Mouse (Mus musculus) CH12.LX (cell line): ENCODE results near the gene Mrps18b. TPM values are rescaled to one million over a fixed set of nuclear protein-coding genes. Genes with fewer than 3 reads are reported as not detected.
A peak's percentile ranks its signal among the peaks of the same experiment; 100 is the strongest.

ENCODE experiments used
- DNase-seq: peaks from one replicate; pipeline ENCODE4 v3.0.0-alpha.2; 2013; ENCODE audit errors: extremely low read depth
- H3K27ac ChIP-seq: 2 replicates; pipeline ENCODE4 v1.5.1; 2012; ENCODE audit warnings: low read depth, mild to moderate bottlenecking, control low read depth, moderate library complexity; ENCODE audit not compliant: insufficient read depth
- H3K27me3 ChIP-seq: replicated peaks from 2 replicates; pipeline ENCODE3; 2012; ENCODE audit warnings: inconsistent platforms
- H3K36me3 ChIP-seq, 2 experiments: replicated peaks in 1 of 2; 2 replicates each; pipeline versions ENCODE3 to v1.6.1; 2012; ENCODE audit warnings: inconsistent platforms in 1 of 2, low read length in 1 of 2, mild to moderate bottlenecking in 1 of 2, mixed read lengths in 1 of 2, moderate library complexity in 1 of 2; ENCODE audit not compliant: control insufficient read depth in 1 of 2, insufficient read depth in 1 of 2
- H3K4me1 ChIP-seq, 2 experiments: 2 replicates each; pipeline ENCODE4 v1.6.1; 2012; ENCODE audit warnings: inconsistent platforms in 1 of 2, moderate library complexity in 1 of 2; ENCODE audit not compliant: insufficient read depth in 2 of 2, control insufficient read depth in 1 of 2
- H3K4me2 ChIP-seq: 2 replicates; pipeline ENCODE4 v1.6.1; 2012; ENCODE audit warnings: low read depth, mild to moderate bottlenecking, control low read depth; ENCODE audit not compliant: poor library complexity, insufficient read depth, severe bottlenecking
- H3K4me3 ChIP-seq, 3 experiments: fragments of 150-350 bp in 1 of 3; sonication (generic) in 1 of 3; replicated peaks in 1 of 3; 2 replicates each; pipeline versions ENCODE3 to v1.5.1; 2011 to 2012; ENCODE audit warnings: low read depth in 2 of 3, low read length in 2 of 3, mild to moderate bottlenecking in 2 of 3, moderate library complexity in 2 of 3, control low read depth in 1 of 3, improper control_type of control experiment in 1 of 3, inconsistent platforms in 1 of 3, mixed read lengths in 1 of 3; ENCODE audit not compliant: poor library complexity in 1 of 3
- H3K79me2 ChIP-seq: replicated peaks from 2 replicates; pipeline ENCODE4 v1.6.1; 2012; ENCODE audit warnings: mild to moderate bottlenecking, moderate library complexity; ENCODE audit not compliant: control insufficient read depth, poor library complexity, insufficient read depth, severe bottlenecking; ENCODE audit errors: extremely low read depth
- H3K9ac ChIP-seq: 2 replicates; pipeline ENCODE4 v1.6.1; 2012; ENCODE audit warnings: low read depth, mild to moderate bottlenecking, control low read depth, moderate library complexity; ENCODE audit not compliant: insufficient read depth
- H3K9me3 ChIP-seq: replicated peaks from 2 replicates; pipeline ENCODE3; 2012; ENCODE audit warnings: low read length, inconsistent platforms, mixed read lengths
- BHLHE40 ChIP-seq: IDR thresholded peaks from 2 replicates; pipeline ENCODE4 v1.6.1; 2011; ENCODE audit warnings: mild to moderate bottlenecking, low read depth, low read length, improper control_type of control experiment
- CHD1 ChIP-seq: IDR thresholded peaks from 2 replicates; pipeline ENCODE4 v1.6.1; 2012; ENCODE audit warnings: low read depth, low read length, improper control_type of control experiment, inconsistent platforms
- CHD2 ChIP-seq: IDR thresholded peaks from 2 replicates; pipeline ENCODE4 v1.6.1; 2011; ENCODE audit warnings: low read length, improper control_type of control experiment
- CTCF ChIP-seq, 2 experiments: IDR thresholded peaks in 1 of 2; conservative IDR thresholded peaks in 1 of 2; 2 replicates each; pipeline ENCODE4 v1.5.1; 2011 to 2012; ENCODE audit warnings: low read depth in 2 of 2, low read length in 2 of 2, improper control_type of control experiment in 1 of 2, inconsistent platforms in 1 of 2, mild to moderate bottlenecking in 1 of 2, moderate library complexity in 1 of 2
- E2F4 ChIP-seq: IDR thresholded peaks from 2 replicates; pipeline ENCODE4 v1.6.1; 2011; ENCODE audit warnings: low read depth, low read length, improper control_type of control experiment; ENCODE audit not compliant: insufficient replicate concordance
- ELF1 ChIP-seq: IDR thresholded peaks from 2 replicates; pipeline ENCODE4 v1.6.1; 2014; ENCODE audit warnings: low read depth, mild to moderate bottlenecking, inconsistent platforms, low read length, improper control_type of control experiment
- EP300 ChIP-seq: IDR thresholded peaks from 2 replicates; pipeline ENCODE4 v1.6.1; 2011; ENCODE audit warnings: low read length, improper control_type of control experiment
- ETS1 ChIP-seq: conservative IDR thresholded peaks from 2 replicates; pipeline ENCODE4 v1.6.1; 2012; ENCODE audit warnings: low read depth, mild to moderate bottlenecking, inconsistent platforms, low read length, improper control_type of control experiment, moderate library complexity
- HCFC1 ChIP-seq: IDR thresholded peaks from 2 replicates; pipeline ENCODE4 v1.6.1; 2012; ENCODE audit warnings: low read depth, mild to moderate bottlenecking, inconsistent platforms, low read length, improper control_type of control experiment
- IRF4 ChIP-seq: IDR thresholded peaks from 2 replicates; pipeline ENCODE4 v1.6.1; 2014; ENCODE audit warnings: low read depth, mild to moderate bottlenecking, inconsistent platforms, low read length, improper control_type of control experiment
- KAT2A ChIP-seq: IDR thresholded peaks from 2 replicates; pipeline ENCODE4 v1.6.1; 2012; ENCODE audit warnings: low read length, improper control_type of control experiment, inconsistent platforms; ENCODE audit not compliant: insufficient replicate concordance
- MAZ ChIP-seq: IDR thresholded peaks from 2 replicates; pipeline ENCODE4 v1.6.1; 2012; ENCODE audit warnings: low read depth, mild to moderate bottlenecking, inconsistent platforms, low read length, improper control_type of control experiment, moderate library complexity
- MXI1 ChIP-seq: IDR thresholded peaks from 2 replicates; pipeline ENCODE4 v1.6.1; 2011; ENCODE audit warnings: mild to moderate bottlenecking, low read depth, low read length, improper control_type of control experiment
- MYC ChIP-seq: IDR thresholded peaks from 2 replicates; pipeline ENCODE4 v1.6.1; 2011; ENCODE audit warnings: low read depth, mild to moderate bottlenecking, improper control_type of control experiment, low read length
- NRF1 ChIP-seq: IDR thresholded peaks from 2 replicates; pipeline ENCODE4 v1.6.1; 2014; ENCODE audit warnings: low read depth, mild to moderate bottlenecking, inconsistent platforms, low read length, improper control_type of control experiment, moderate library complexity
- POLR2A ChIP-seq: IDR thresholded peaks from 2 replicates; pipeline ENCODE4 v1.6.1; 2011; ENCODE audit warnings: low read depth, mild to moderate bottlenecking, improper control_type of control experiment, low read length
- RAD21 ChIP-seq: IDR thresholded peaks from 2 replicates; pipeline ENCODE4 v1.6.1; 2011; ENCODE audit warnings: low read depth, mild to moderate bottlenecking, low read length, improper control_type of control experiment, moderate library complexity
- RCOR1 ChIP-seq: conservative IDR thresholded peaks from 2 replicates; pipeline ENCODE4 v1.6.1; 2012; ENCODE audit warnings: low read depth, mild to moderate bottlenecking, inconsistent platforms, low read length, improper control_type of control experiment
- SMC3 ChIP-seq: IDR thresholded peaks from 2 replicates; pipeline ENCODE4 v1.6.1; 2011; ENCODE audit warnings: low read depth, low read length, improper control_type of control experiment
- TCF12 ChIP-seq: IDR thresholded peaks from 2 replicates; pipeline ENCODE4 v1.6.1; 2014; ENCODE audit warnings: low read depth, mild to moderate bottlenecking, inconsistent platforms, low read length, improper control_type of control experiment
- ZKSCAN1 ChIP-seq: IDR thresholded peaks from 2 replicates; pipeline ENCODE4 v1.6.1; 2012; ENCODE audit warnings: low read depth, inconsistent platforms, low read length, improper control_type of control experiment, borderline replicate concordance
- ZMIZ1 ChIP-seq: IDR thresholded peaks from 2 replicates; pipeline ENCODE4 v1.6.1; 2012; ENCODE audit warnings: low read depth, mild to moderate bottlenecking, inconsistent platforms, low read length, improper control_type of control experiment
- dilution Hi-C: fragments of 300-500 bp; cut with MboI; formaldehyde crosslinking; loops from 2 replicates; pipeline ENCODE4 v1.14.3; 2020; ENCODE audit warnings: low sequenced_read_pairs; ENCODE audit not compliant: extremely low pct_unique_long_range_greater_than_20kb, extremely low pct_ligation_motif_present
- in situ Hi-C: fragments of 300-500 bp; cut with MboI; formaldehyde crosslinking; loops from 3 replicates; pipeline ENCODE4 v1.14.3; 2019; ENCODE audit warnings: low sequenced_read_pairs, low pct_ligation_motif_present, low pct_unique_long_range_greater_than_20kb, mixed read lengths
- polyA plus RNA-seq: library from polyadenylated mRNA; unstranded; fragments of >175 nt; gene quantifications from 2 replicates; pipeline ENCODE4 v1.2.1, GENCODE M21; 2012; ENCODE audit warnings: low read depth; ENCODE audit not compliant: insufficient read length
- total RNA-seq, 2 experiments: library from RNA; depleted of rRNA; stranded (reverse); fragments of 300-350 nt in 1 of 2; fragments of >200 nt in 1 of 2; gene quantifications; 2 replicates each; pipeline ENCODE4 v1.2.3; 2012 to 2014

Gene Mrps18b
- total and polyA plus RNA-seq, 3 experiments, result 108 to 172 (median 148) TPM

DNA sequence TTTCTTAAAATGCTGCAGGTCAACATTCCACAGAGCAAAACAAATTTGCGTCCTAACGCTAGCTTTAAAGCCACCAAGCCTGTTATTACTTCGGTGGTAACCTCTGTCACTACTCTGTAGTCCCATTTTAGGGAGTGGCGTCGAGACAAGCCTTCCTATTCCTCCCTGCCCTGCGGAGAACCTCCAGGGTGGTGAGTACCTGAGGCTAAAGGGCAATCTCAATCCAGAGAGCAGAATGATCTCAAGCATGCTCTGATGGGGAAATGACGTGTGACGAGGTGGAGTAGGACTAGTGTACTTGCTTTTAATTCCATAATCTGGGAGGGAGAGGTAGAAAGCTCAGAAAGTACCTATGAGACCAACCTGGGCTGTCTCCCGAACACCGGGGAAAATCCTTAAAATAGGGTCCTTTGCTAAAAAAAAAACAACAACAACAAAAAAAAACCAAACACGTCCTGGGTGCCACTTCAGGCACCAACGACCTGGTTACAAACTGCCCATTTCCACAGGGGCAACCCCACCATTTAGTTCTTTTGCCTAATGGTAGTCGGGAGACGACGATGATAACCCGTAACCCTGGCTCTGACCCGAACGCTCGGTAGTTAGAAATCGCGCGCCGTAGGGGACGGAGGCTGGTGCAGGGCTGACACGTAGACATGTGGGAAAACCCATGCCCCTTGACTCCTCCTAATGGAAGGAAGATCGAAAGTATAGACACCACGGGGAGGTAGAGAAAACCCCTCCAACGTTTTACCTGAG is 472 bp downstream of the Mrps18b start:
- peak; percentile 45 for DNase-seq

DNA sequence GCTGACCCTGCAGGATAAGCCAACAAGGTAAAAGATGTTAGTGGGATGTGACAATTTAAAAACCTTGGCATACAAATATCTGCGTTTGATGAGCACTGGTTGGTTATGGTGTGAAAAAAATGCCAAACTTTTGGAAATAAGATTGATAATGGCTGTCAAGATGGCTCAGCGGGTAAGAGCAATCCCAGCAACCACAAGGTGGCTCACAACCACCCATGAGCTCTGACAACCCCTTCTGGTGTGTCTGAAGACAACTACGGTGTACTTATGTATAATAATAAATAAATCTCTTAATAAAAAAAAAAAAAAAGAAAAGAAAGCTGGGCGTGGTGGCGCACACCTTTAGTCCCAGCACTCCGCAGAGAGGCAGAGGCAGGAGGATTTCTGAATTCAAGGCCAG is 1.2 kb downstream of the Mrps18b start:
- no peak overlapping the region for H3K27ac ChIP-seq
- TF ChIP-seq TCF12, result no peak
- TF ChIP-seq CTCF (conservative IDR thresholded peaks at IDR 0.05 in 1 of 2, IDR thresholded peaks at IDR 0.05 in 1 of 2; ENCODE audit: low read depth in 2 of 2, low read length in 2 of 2), result peak in 1 of 2 experiments; percentile 49; a peak in 2 of 4 replicates

More for the DNA sequence above, 472 bp downstream of the Mrps18b start:
- no peaks in the 10 kb centered on the region for H3K9me3 ChIP-seq
- H3K79me2 ChIP-seq, result peaks cover 42% of the 10 kb centered on the region
- in situ Hi-C loops (no loop called here), dilution Hi-C loops (no loop called here)
- no peaks in the 10 kb centered on the region for H3K27me3 ChIP-seq
- H3K27ac ChIP-seq, result peak overlapping the region; percentile 91
- TF ChIP-seq MYC (peak; percentile 43; the same call in 1 of the 2 replicates), CHD2 (peak; percentile 37; the same call in 1 of the 2 replicates), ELF1 (no peak), CHD1 (peak; percentile 95)
- peak overlapping the region; percentile 79 for H3K4me2 ChIP-seq
- peaks cover 40 to 64% of the 10 kb centered on the region in 2 experiments for H3K36me3 ChIP-seq
- H3K4me1 ChIP-seq, result peaks cover 3 to 50% of the 10 kb centered on the region in 2 experiments; a peak in 3 of 4 replicates
- H3K9ac ChIP-seq, result peak overlapping the region; percentile 98
- H3K4me3 ChIP-seq, result peak overlapping the region; percentile 77 to 92 (median 89)

DNA sequence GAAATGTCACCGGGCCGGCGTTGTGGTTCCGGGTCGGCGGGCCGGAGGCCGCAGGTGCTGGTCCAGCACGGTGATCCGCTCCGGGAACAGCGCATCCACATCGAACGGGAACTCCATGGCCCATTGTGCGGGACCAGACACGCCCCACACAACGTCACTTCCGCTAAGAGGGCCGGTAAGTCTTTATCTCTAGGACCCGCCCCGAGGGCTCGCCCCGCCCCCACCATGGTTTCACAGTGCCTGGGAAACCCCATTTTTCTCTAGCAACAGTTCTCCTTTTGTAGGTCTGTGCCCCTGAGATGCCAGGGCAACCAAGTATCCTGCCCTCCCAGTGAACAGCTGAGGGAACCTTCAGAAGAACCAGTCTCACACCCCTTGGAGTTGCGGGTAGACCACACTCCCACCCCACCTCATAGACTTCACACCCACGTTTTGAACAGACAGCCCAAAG is 6.2 kb downstream of the Mrps18b start, which contains the start of gene Atat1:
TSS of gene Atat1 (minus strand) at position 157 of the 451 bp plus-strand sequence.
- Histone ChIP-seq H3K36me3 (peaks cover 44 to 73% of the 10 kb centered on the region in 2 experiments), H3K4me1 (peaks cover 0 to 51% of the 10 kb centered on the region in 2 experiments; a peak in 2 of 4 replicates), H3K9ac (peak within 1 kb of the TSS; percentile 47), H3K27me3 (no peaks in the 10 kb centered on the region), H3K27ac (peak within 1 kb of the TSS; percentile 79), H3K4me3 (peak within 1 kb of the TSS; percentile 61 to 90 (median 63)), H3K9me3 (no peaks in the 10 kb centered on the region), H3K4me2 (peak within 1 kb of the TSS; percentile 81), H3K79me2 (peaks cover 14% of the 10 kb centered on the region)
- dilution Hi-C loops (no loop called here), in situ Hi-C loops (no loop called here)
- DNase-seq, result peak; percentile 97
- TF ChIP-seq MYC (peak; percentile 36; the same call in 1 of the 2 replicates), RAD21 (no peak), SMC3 (peak; percentile 11; the same call in 1 of the 2 replicates), ZMIZ1 (peak; percentile 73), BHLHE40 (no peak), MXI1 (peak; percentile 76), NRF1 (0 out of 2 replicates have a peak, but pooled peaks have one; percentile 26), MAZ (peak; percentile 69; the same call in 1 of the 2 replicates), ETS1 (peak; percentile 38; the same call in 1 of the 2 replicates), RCOR1 (no peak), HCFC1 (peak; percentile 73), POLR2A (peak; percentile 80), IRF4 (peak; percentile 56; the same call in 1 of the 2 replicates), ELF1 (peak; percentile 71), ZKSCAN1 (no peak), E2F4 (no peak), EP300 (peak; percentile 53; the same call in 1 of the 2 replicates), CHD2 (peak; percentile 81), CTCF (conservative IDR thresholded peaks at IDR 0.05 in 1 of 2, IDR thresholded peaks at IDR 0.05 in 1 of 2; ENCODE audit: low read depth in 2 of 2, low read length in 2 of 2) (no peak), KAT2A (0 out of 2 replicates have a peak, but pooled peaks have one; percentile 53)

More for the DNA sequence above, 1.2 kb downstream of the Mrps18b start:
- Histone ChIP-seq H3K4me2 (peak overlapping the region; percentile 79), H3K4me3 (peak overlapping the region; percentile 77 to 92 (median 89)), H3K9ac (peak overlapping the region; percentile 98), H3K36me3 (peaks cover 38 to 59% of the 10 kb centered on the region in 2 experiments), H3K27me3 (no peaks in the 10 kb centered on the region), H3K4me1 (peaks cover 3 to 46% of the 10 kb centered on the region in 2 experiments; a peak in 3 of 4 replicates), H3K9me3 (no peaks in the 10 kb centered on the region), H3K79me2 (peaks cover 40% of the 10 kb centered on the region)
- dilution Hi-C loops (no loop called here), in situ Hi-C loops (no loop called here)
- DNase-seq, result peak; percentile 45
